Mouse (Mus musculus) ES-E14 (cell line): ENCODE measurements at regions not wholly inside any gene's neighbourhood (a gene's known extent, or its start where the extent isn't known, plus 50 kb on each side); places are given as distances from the start of the nearest gene placed in this dataset.

Experiments
- DNase-seq: peaks from one replicate; pipeline ENCODE4 v3.0.0-alpha.2; 2013; ENCODE audit warnings: low read depth, low spot score
- H3K27ac ChIP-seq: 2 replicates; pipeline ENCODE4 v1.5.1; 2012; ENCODE audit warnings: low read depth, mild to moderate bottlenecking, low read length, moderate library complexity, mixed read lengths; ENCODE audit not compliant: poor library complexity, insufficient read depth, severe bottlenecking
- H3K36me3 ChIP-seq: 2 replicates; pipeline ENCODE4 v1.6.1; 2012; ENCODE audit warnings: mild to moderate bottlenecking, low read length, moderate library complexity, mixed read lengths; ENCODE audit not compliant: control insufficient read depth, poor library complexity, insufficient read depth, severe bottlenecking
- H3K4me1 ChIP-seq, 2 experiments: fragments of 150-350 bp in 1 of 2; sonication (generic) in 1 of 2; 2 replicates each; pipeline ENCODE4 v1.6.1; 2012; ENCODE audit warnings: low read length in 2 of 2, mild to moderate bottlenecking in 1 of 2, mixed read lengths in 1 of 2; ENCODE audit not compliant: control insufficient read depth in 2 of 2, insufficient read depth in 2 of 2, poor library complexity in 1 of 2
- H3K4me3 ChIP-seq, 2 experiments: fragments of 150-350 bp in 1 of 2; sonication (generic) in 1 of 2; 2 replicates each; pipeline ENCODE4 v1.5.1; 2012; ENCODE audit warnings: low read length in 2 of 2, low read depth in 1 of 2, mild to moderate bottlenecking in 1 of 2, mixed read lengths in 1 of 2; ENCODE audit not compliant: insufficient read depth in 1 of 2, poor library complexity in 1 of 2, severe bottlenecking in 1 of 2
- H3K9ac ChIP-seq: 2 replicates; pipeline ENCODE4 v1.6.1; 2012; ENCODE audit warnings: low read depth, mild to moderate bottlenecking, low read length, mixed read lengths; ENCODE audit not compliant: poor library complexity, insufficient read depth, severe bottlenecking
- H3K9me3 ChIP-seq: fragments of 150-350 bp; sonication (generic); 2 replicates; pipeline ENCODE4 v1.6.1; 2012; ENCODE audit warnings: low read depth, mild to moderate bottlenecking, low read length; ENCODE audit not compliant: control insufficient read depth, insufficient read depth
- CHD2 ChIP-seq: IDR thresholded peaks from 2 replicates; pipeline ENCODE4 v1.6.1; 2014; ENCODE audit warnings: mild to moderate bottlenecking, low read depth, low read length, inconsistent platforms
- HCFC1 ChIP-seq: IDR thresholded peaks from 2 replicates; pipeline ENCODE4 v1.6.1; 2012; ENCODE audit warnings: low read length, inconsistent platforms, borderline replicate concordance; ENCODE audit not compliant: insufficient read depth
- MAFK ChIP-seq: IDR thresholded peaks from 2 replicates; pipeline ENCODE4 v1.6.1; 2014; ENCODE audit warnings: mild to moderate bottlenecking, low read depth, low read length, inconsistent platforms; ENCODE audit not compliant: insufficient read depth
- ZC3H11A ChIP-seq: IDR thresholded peaks from 2 replicates; pipeline ENCODE4 v1.6.1; 2012; ENCODE audit warnings: low read depth, mild to moderate bottlenecking, inconsistent platforms, low read length, borderline replicate concordance
- ZNF384 ChIP-seq: IDR thresholded peaks from 2 replicates; pipeline ENCODE4 v1.6.1; 2012; ENCODE audit warnings: low read depth, low read length, inconsistent platforms
- in situ Hi-C, 2 experiments: fragments of 600-800 bp; cut with MboI; formaldehyde crosslinking; loops; one replicate each; pipeline ENCODE4 v1.15.1; 2025; ENCODE audit warnings: low sequenced_read_pairs in 2 of 2, inconsistent platforms in 1 of 2; ENCODE audit not compliant: unreplicated experiment in 2 of 2

GRCm38 (mm10) chrX:22833226-22833625 is 531.7 kb downstream of the Klhl13 start:
- DNase-seq, result no peak
- Histone ChIP-seq H3K9me3 (no peaks in the 10 kb centered on the region), H3K4me3 (no peak overlapping the region), H3K27ac (no peak overlapping the region), H3K9ac (no peak overlapping the region), H3K36me3 (no peaks in the 10 kb centered on the region), H3K4me1 (no peaks in the 10 kb centered on the region)
- TF ChIP-seq CHD2 (no peak), MAFK (no peak), HCFC1 (no peak), ZC3H11A (no peak), ZNF384 (no peak)
- in situ Hi-C loops, result no loop called here

GRCm38 (mm10) chrX:22805184-22805583 is 559.7 kb downstream of the Klhl13 start:
- Histone ChIP-seq H3K36me3 (no peaks in the 10 kb centered on the region), H3K27ac (no peak overlapping the region), H3K9ac (no peak overlapping the region), H3K9me3 (no peaks in the 10 kb centered on the region), H3K4me1 (no peaks in the 10 kb centered on the region), H3K4me3 (no peak overlapping the region)
- no peak for DNase-seq
- in situ Hi-C loops, result no loop called here
- TF ChIP-seq MAFK (no peak), HCFC1 (no peak), CHD2 (no peak), ZNF384 (no peak), ZC3H11A (no peak)

GRCm38 (mm10) chrX:22769971-22770530 is 594.8 kb downstream of the Klhl13 start:
- Histone ChIP-seq H3K9ac (no peak overlapping the region), H3K27ac (no peak overlapping the region), H3K4me3 (no peak overlapping the region), H3K4me1 (no peaks in the 10 kb centered on the region), H3K36me3 (no peaks in the 10 kb centered on the region), H3K9me3 (no peaks in the 10 kb centered on the region)
- TF ChIP-seq MAFK (no peak), CHD2 (no peak), ZC3H11A (no peak), ZNF384 (no peak), HCFC1 (no peak)
- in situ Hi-C loops, result no loop called here
- DNase-seq, result no peak

- no peak for TF ChIP-seq HCFC1
- no peak for TF ChIP-seq MAFK
- no peak for TF ChIP-seq ZNF384
- TF ChIP-seq CHD2, result no peak
- TF ChIP-seq ZC3H11A, result no peak
- in situ Hi-C loops, result no loop called here
- Histone ChIP-seq H3K27ac (no peak overlapping the region), H3K4me3 (no peak overlapping the region), H3K4me1 (no peaks in the 10 kb centered on the region), H3K9me3 (no peaks in the 10 kb centered on the region), H3K36me3 (no peaks in the 10 kb centered on the region), H3K9ac (no peak overlapping the region)
- DNase-seq, result no peak
Observed at GRCm38 (mm10) chrX:22739235-22739634, 625.6 kb downstream of the Klhl13 start.

- in situ Hi-C loops, result no loop called here
- no peak for TF ChIP-seq ZC3H11A
- TF ChIP-seq ZNF384, result no peak
- TF ChIP-seq HCFC1, result no peak
- TF ChIP-seq MAFK, result no peak
- no peak for TF ChIP-seq CHD2
- no peak for DNase-seq
- H3K36me3 ChIP-seq, result no peaks in the 10 kb centered on the region
- H3K9me3 ChIP-seq, result no peaks in the 10 kb centered on the region
- no peak overlapping the region for H3K9ac ChIP-seq
- H3K4me1 ChIP-seq, result no peaks in the 10 kb centered on the region
- no peak overlapping the region for H3K27ac ChIP-seq
- no peak overlapping the region for H3K4me3 ChIP-seq
Observed at GRCm38 (mm10) chrX:22698179-22698578, 666.7 kb downstream of the Klhl13 start.
